Mouse (Mus musculus): Measurements from ENCODE around the gene Rgs16.
"Not testable (repeated sequence)": the region's sequence is repeated elsewhere in the genome, so short reads cannot be mapped to it uniquely, and the experiment has no call there.

Gene Rgs16

GRCm38 (mm10) chr1:153751763-153752301 lies 11.7 kb downstream of the Rgs16 start:
- no peak for DNase-seq

GRCm38 (mm10) chr1:153752521-153752920 lies 12.4 kb downstream of the Rgs16 start:
- no peak for DNase-seq

- no peak for DNase-seq
These were observed 13.7 kb downstream of the Rgs16 start for GRCm38 (mm10) chr1:153753725-153754464.

GRCm38 (mm10) chr1:153764136-153764535 lies 24.0 kb downstream of the Rgs16 start:
- DNase-seq = no peak

- no peak for DNase-seq
These were observed 26.1 kb downstream of the Rgs16 start for GRCm38 (mm10) chr1:153766298-153766697.

GRCm38 (mm10) chr1:153767281-153767680 lies 27.1 kb downstream of the Rgs16 start:
- DNase-seq = no peak

- no peak for DNase-seq
These were observed 28.3 kb downstream of the Rgs16 start for GRCm38 (mm10) chr1:153768465-153768864.

GRCm38 (mm10) chr1:153769571-153769970 lies 29.4 kb downstream of the Rgs16 start:
- not testable (repeated sequence) for DNase-seq

GRCm38 (mm10) chr1:153769998-153770775 lies 30.0 kb downstream of the Rgs16 start:
- no peak for DNase-seq

- DNase-seq = no peak
These were observed 30.6 kb downstream of the Rgs16 start for GRCm38 (mm10) chr1:153770776-153771167.

GRCm38 (mm10) chr1:153775174-153775573 lies 35.0 kb downstream of the Rgs16 start:
- no peak for DNase-seq

- no peak for DNase-seq
These were observed 36.1 kb downstream of the Rgs16 start for GRCm38 (mm10) chr1:153776257-153776656.

- DNase-seq = no peak
These were observed 38.1 kb downstream of the Rgs16 start for GRCm38 (mm10) chr1:153778205-153778604.

GRCm38 (mm10) chr1:153783339-153783738 lies 43.2 kb downstream of the Rgs16 start:
- DNase-seq = no peak

- DNase-seq = no peak
These were observed 45.5 kb downstream of the Rgs16 start for GRCm38 (mm10) chr1:153785608-153786007.

GRCm38 (mm10) chr1:153790708-153791107 lies 50.6 kb downstream of the Rgs16 start:
- no peak for DNase-seq

- no peak for DNase-seq
These were observed 54.1 kb downstream of the Rgs16 start for GRCm38 (mm10) chr1:153794241-153794640.
